Mouse (Mus musculus) gastrocnemius, postnatal 14 days (tissue): ENCODE results near the gene Vmn1r39. TPM values are rescaled to one million over a fixed set of nuclear protein-coding genes. Genes with fewer than 3 reads are reported as not detected.
"Not testable (repeated sequence)": the region's sequence is repeated elsewhere in the genome, so short reads cannot be mapped to it uniquely, and the experiment has no call there.

ENCODE experiments used
- DNase-seq: peaks from one replicate; pipeline ENCODE4 v3.0.0; 2021; ENCODE audit warnings: mixed read lengths
- intact Hi-C: fragments of 180-260 bp; cut with DNase I; formaldehyde crosslinking; loops from one replicate; pipeline ENCODE4 v1.15.1; 2025; ENCODE audit warnings: low total_unique reads
- long read RNA-seq, 2 experiments: library from polyadenylated mRNA; stranded (forward); transcript quantifications; one replicate each; pipeline ENCODE4 v2.0.0; 2021
- total RNA-seq, 2 experiments: library from RNA; stranded (reverse); gene quantifications; 2 replicates each; pipeline ENCODE4 v1.2.3; 2021

Vmn1r39 gene
- not detected for total RNA-seq
- long read RNA-seq, experiment 1 = 0 reads
- long read RNA-seq, experiment 2 = 0 reads

GRCm38 (mm10) chr6:66810509-66810908, at the start of gene Vmn1r39:
Gene Vmn1r39, minus strand, starts transcription at chr6:66810609.
- intact Hi-C loops = no loop called here
- no peak for DNase-seq

- no peak for DNase-seq
- intact Hi-C loops = no loop called here
Measured at GRCm38 (mm10) chr6:66859391-66859790, 49.0 kb upstream of the Vmn1r39 start.

GRCm38 (mm10) chr6:66858356-66858755, 47.9 kb upstream of the Vmn1r39 start:
- intact Hi-C loops = no loop called here
- DNase-seq = no peak

- no peak for DNase-seq
- intact Hi-C loops = no loop called here
Measured at GRCm38 (mm10) chr6:66856236-66856635, 45.8 kb upstream of the Vmn1r39 start.

GRCm38 (mm10) chr6:66848936-66849335, 38.5 kb upstream of the Vmn1r39 start:
- DNase-seq = no peak
- intact Hi-C loops = no loop called here

- DNase-seq = peak; percentile 5
- intact Hi-C loops = loop anchor here (5.0 kb wide), 2 partner anchors 112 to 312 kb away; no protein-coding TSS in a partner anchor
Measured at GRCm38 (mm10) chr6:66840631-66841030, 30.2 kb upstream of the Vmn1r39 start.

GRCm38 (mm10) chr6:66836932-66837331, 26.5 kb upstream of the Vmn1r39 start:
- intact Hi-C loops = no loop called here
- DNase-seq = no peak

GRCm38 (mm10) chr6:66806311-66806710, 4.1 kb downstream of the Vmn1r39 start:
- intact Hi-C loops = no loop called here

GRCm38 (mm10) chr6:66805713-66806112, 4.7 kb downstream of the Vmn1r39 start:
- DNase-seq = no peak
- intact Hi-C loops = no loop called here

More at GRCm38 (mm10) chr6:66806311-66806710, 4.1 kb downstream of the Vmn1r39 start:
- DNase-seq = no peak

GRCm38 (mm10) chr6:66782527-66782926, 27.9 kb downstream of the Vmn1r39 start, which contains the start of gene Vmn1r38:
Gene Vmn1r38, minus strand, starts transcription at chr6:66782627.
- intact Hi-C loops, DNase-seq: not testable (repeated sequence)

Other genes with a start within 250 kb of the Vmn1r39 start
- gene Vmn1r33, start 192.3 kb downstream of the Vmn1r39 start, total RNA-seq = not detected
- not detected for gene Vmn1r34, start 166.7 kb downstream of the Vmn1r39 start, total RNA-seq
- not detected for gene Vmn1r35, start 124.7 kb downstream of the Vmn1r39 start, total RNA-seq
- not detected for gene Vmn1r36, start 91.4 kb downstream of the Vmn1r39 start, total RNA-seq
- not detected for gene Vmn1r37, start 81.2 kb downstream of the Vmn1r39 start, total RNA-seq
- not detected for gene Vmn1r38, start 28.0 kb downstream of the Vmn1r39 start, total RNA-seq
- 10 to 100 TPM; 34.3 to 35.0 TPM for gene Gng12, start 85.8 kb upstream of the Vmn1r39 start, total RNA-seq
- 10 to 100 TPM; 41.7 to 59.0 TPM for gene Gadd45a, start 226.8 kb upstream of the Vmn1r39 start, total RNA-seq